Mouse (Mus musculus) ES-Bruce4 (cell line): ENCODE results near the gene Man2b1. TPM values are rescaled to one million over a fixed set of nuclear protein-coding genes. Genes with fewer than 3 reads are reported as not detected.
A peak's percentile ranks its signal among the peaks of the same experiment; 100 is the strongest.
"Not testable (repeated sequence)": the region's sequence is repeated elsewhere in the genome, so short reads cannot be mapped to it uniquely, and the experiment has no call there.

ENCODE experiments used
- H3K27ac ChIP-seq: 2 replicates; pipeline ENCODE4 v1.5.1; 2012; ENCODE audit warnings: low read length, inconsistent platforms; ENCODE audit not compliant: insufficient read depth
- H3K27me3 ChIP-seq: 2 replicates; pipeline ENCODE4 v1.6.1; 2012; ENCODE audit warnings: mild to moderate bottlenecking, low read length, inconsistent platforms; ENCODE audit not compliant: control insufficient read depth, poor library complexity, insufficient read depth, severe bottlenecking
- H3K36me3 ChIP-seq: 2 replicates; pipeline ENCODE4 v1.6.1; 2012; ENCODE audit warnings: inconsistent platforms, mild to moderate bottlenecking, low read length, moderate library complexity; ENCODE audit not compliant: control insufficient read depth, poor library complexity, insufficient read depth, severe bottlenecking
- H3K4me1 ChIP-seq: one replicate; pipeline ENCODE4 v1.8.1; 2011; ENCODE audit warnings: low read length; ENCODE audit not compliant: control insufficient read depth, insufficient read depth
- H3K4me3 ChIP-seq: 2 replicates; pipeline ENCODE4 v1.5.1; 2011; ENCODE audit warnings: low read depth, mild to moderate bottlenecking, low read length
- H3K9ac ChIP-seq: 2 replicates; pipeline ENCODE4 v1.6.1; 2012; ENCODE audit warnings: low read depth, mild to moderate bottlenecking, inconsistent platforms; ENCODE audit not compliant: poor library complexity, severe bottlenecking
- H3K9me3 ChIP-seq: replicated peaks from 2 replicates; pipeline ENCODE4 v1.6.1; 2012; ENCODE audit warnings: mild to moderate bottlenecking, low read length, inconsistent platforms; ENCODE audit not compliant: control insufficient read depth, poor library complexity, insufficient read depth, severe bottlenecking
- CTCF ChIP-seq: IDR thresholded peaks from one replicate; pipeline ENCODE4 v1.8.1; 2011; ENCODE audit warnings: low read depth, low read length
- EP300 ChIP-seq: IDR thresholded peaks from 2 replicates; pipeline ENCODE4 v1.6.1; 2011; ENCODE audit warnings: low read depth, low read length; ENCODE audit not compliant: insufficient read depth
- POLR2A ChIP-seq: IDR thresholded peaks from one replicate; pipeline ENCODE4 v1.8.1; 2011; ENCODE audit warnings: low read length; ENCODE audit not compliant: insufficient read depth
- polyA plus RNA-seq: library from polyadenylated mRNA; stranded (reverse); fragments of >200 nt; gene quantifications from 2 replicates; pipeline ENCODE4 v1.2.4, GENCODE M21; 2011; ENCODE audit warnings: low read depth; ENCODE audit not compliant: missing spikeins, insufficient read depth, insufficient read length

Gene Man2b1
- polyA plus RNA-seq, 1 experiment, result 36.0 TPM

- Histone ChIP-seq H3K4me1 (no peaks in the 10 kb centered on the region), H3K9me3 (no peaks in the 10 kb centered on the region), H3K27ac (no peak overlapping the region), H3K27me3 (0 out of 2 replicates have a peak, but pooled peaks cover 2% of the 10 kb centered on the region), H3K36me3 (no peaks in the 10 kb centered on the region), H3K9ac (peak overlapping the region; percentile 69), H3K4me3 (peak overlapping the region; percentile 83)
- no peak for TF ChIP-seq CTCF
- peak; percentile 61 for TF ChIP-seq POLR2A
Observed at GRCm38 (mm10) chr8:85119052-85119981, 36.2 kb downstream of the Man2b1 start.

GRCm38 (mm10) chr8:85120251-85120650 lies 37.2 kb downstream of the Man2b1 start:
- not testable (repeated sequence) for H3K36me3 ChIP-seq, H3K9ac ChIP-seq, H3K4me3 ChIP-seq, H3K4me1 ChIP-seq, H3K9me3 ChIP-seq, H3K27me3 ChIP-seq, H3K27ac ChIP-seq

- Histone ChIP-seq H3K27ac (no peak within 1 kb of the TSS), H3K27me3 (0 out of 2 replicates have a peak, but pooled peaks cover 2% of the 10 kb centered on the region), H3K9me3 (peaks cover 3% of the 10 kb centered on the region; the same call in 1 of the 2 replicates), H3K4me1 (no peaks in the 10 kb centered on the region), H3K4me3 (no peak within 1 kb of the TSS), H3K36me3 (no peaks in the 10 kb centered on the region), H3K9ac (no peak within 1 kb of the TSS)
- TF ChIP-seq POLR2A (no peak), EP300 (no peak), CTCF (no peak)
Observed at GRCm38 (mm10) chr8:85122995-85123394, 39.9 kb downstream of the Man2b1 start, which contains the start of gene Zfp791. Zfp791 (minus strand) TSS chr8:85123095.

GRCm38 (mm10) chr8:85123691-85124090 lies 40.6 kb downstream of the Man2b1 start:
- Histone ChIP-seq H3K4me1 (no peaks in the 10 kb centered on the region), H3K9me3 (peaks cover 3% of the 10 kb centered on the region; the same call in 1 of the 2 replicates), H3K4me3 (no peak overlapping the region), H3K9ac (no peak overlapping the region), H3K36me3 (no peaks in the 10 kb centered on the region), H3K27me3 (0 out of 2 replicates have a peak, but pooled peaks cover 2% of the 10 kb centered on the region), H3K27ac (no peak overlapping the region)
- no peak for TF ChIP-seq CTCF
- TF ChIP-seq POLR2A, result no peak
- no peak for TF ChIP-seq EP300

GRCm38 (mm10) chr8:85132335-85132734 lies 49.3 kb downstream of the Man2b1 start:
- peaks cover 14% of the 10 kb centered on the region for H3K9me3 ChIP-seq
- H3K27me3 ChIP-seq, result no peaks in the 10 kb centered on the region
- no peaks in the 10 kb centered on the region for H3K4me1 ChIP-seq
- TF ChIP-seq POLR2A, result no peak
- no peak for TF ChIP-seq EP300
- TF ChIP-seq CTCF, result no peak
- H3K9ac ChIP-seq, result no peak overlapping the region
- no peaks in the 10 kb centered on the region for H3K36me3 ChIP-seq
- H3K4me3 ChIP-seq, result no peak overlapping the region
- no peak overlapping the region for H3K27ac ChIP-seq

- H3K27ac ChIP-seq, H3K4me1 ChIP-seq, H3K27me3 ChIP-seq, H3K36me3 ChIP-seq, H3K4me3 ChIP-seq, H3K9ac ChIP-seq: not testable (repeated sequence)
- H3K9me3 ChIP-seq, result peaks cover 14% of the 10 kb centered on the region
Observed at GRCm38 (mm10) chr8:85135690-85136089, 52.6 kb downstream of the Man2b1 start.
